Mouse (Mus musculus) lung, postnatal 36 days (tissue): Measurements from ENCODE around the gene Tinag.
"Not testable (repeated sequence)": the region's sequence is repeated elsewhere in the genome, so short reads cannot be mapped to it uniquely, and the experiment has no call there.

ENCODE experiments used
- DNase-seq: peaks from one replicate; pipeline ENCODE4 v3.0.0; 2022; ENCODE audit warnings: mixed read lengths

Tinag gene

GRCm38 (mm10) chr9:77045585-77045984 is at the start of gene Tinag:
Tinag (minus strand) TSS chr9:77045794.
- no peak for DNase-seq

- DNase-seq, result not testable (repeated sequence)
These were observed 37.6 kb upstream of the Tinag start for GRCm38 (mm10) chr9:77083221-77083620.

GRCm38 (mm10) chr9:77071676-77072075 is 26.1 kb upstream of the Tinag start:
- DNase-seq, result no peak

GRCm38 (mm10) chr9:77056611-77057010 is 11.0 kb upstream of the Tinag start:
- DNase-seq, result no peak

GRCm38 (mm10) chr9:77054426-77055193 is 9.0 kb upstream of the Tinag start:
- DNase-seq, result no peak

- no peak for DNase-seq
These were observed 5.8 kb upstream of the Tinag start for GRCm38 (mm10) chr9:77051406-77051805.

- peak; percentile 10 for DNase-seq
These were observed 4.1 kb upstream of the Tinag start for GRCm38 (mm10) chr9:77049669-77050068.

- peak; percentile 14 for DNase-seq
These were observed 597 bp upstream of the Tinag start for GRCm38 (mm10) chr9:77046067-77046715.

GRCm38 (mm10) chr9:77035361-77035760 is 10.2 kb downstream of the Tinag start:
- no peak for DNase-seq

- DNase-seq, result no peak
These were observed 13.0 kb downstream of the Tinag start for GRCm38 (mm10) chr9:77032430-77033154.

- no peak for DNase-seq
These were observed 20.3 kb downstream of the Tinag start for GRCm38 (mm10) chr9:77025271-77025670.

GRCm38 (mm10) chr9:77018935-77019334 is 26.7 kb downstream of the Tinag start:
- no peak for DNase-seq

- DNase-seq, result no peak
These were observed 49.6 kb downstream of the Tinag start for GRCm38 (mm10) chr9:76996021-76996420.

- DNase-seq, result peak; percentile 7
These were observed 55.6 kb downstream of the Tinag start for GRCm38 (mm10) chr9:76989946-76990345.

GRCm38 (mm10) chr9:76934813-76935212 is 110.8 kb downstream of the Tinag start:
- DNase-seq, result no peak

- DNase-seq, result no peak
These were observed 130.4 kb downstream of the Tinag start for GRCm38 (mm10) chr9:76915093-76915661.
